Mouse (Mus musculus) stomach, embryonic 15.5 days (tissue): ENCODE measurements at regions not wholly inside any gene's neighbourhood (a gene's known extent, or its start where the extent isn't known, plus 50 kb on each side); places are given as distances from the start of the nearest gene placed in this dataset.

Source experiments
- ATAC-seq: fragments of 200-750 bp; cut with Nextera tagmentation; 2 replicates; pipeline ENCODE4 v1.8.0; 2017; ENCODE audit warnings: low read depth, moderate number of reproducible peaks, moderate TSS enrichment; ENCODE audit not compliant: insufficient read depth, low FRiP score
- H3K27ac ChIP-seq: fragments of 300-500 bp; sonication (generic); 2 replicates; pipeline ENCODE4 v1.5.1; 2015; ENCODE audit warnings: mild to moderate bottlenecking, inconsistent platforms
- H3K27me3 ChIP-seq: fragments of 300-500 bp; sonication (generic); replicated peaks from 2 replicates; pipeline ENCODE4 v1.6.1; 2015; ENCODE audit warnings: inconsistent platforms
- H3K36me3 ChIP-seq: fragments of 300-500 bp; sonication (generic); 2 replicates; pipeline ENCODE4 v1.6.1; 2015; ENCODE audit warnings: inconsistent platforms
- H3K4me1 ChIP-seq: fragments of 300-500 bp; sonication (generic); 2 replicates; pipeline ENCODE4 v1.6.1; 2015; ENCODE audit warnings: inconsistent platforms
- H3K4me2 ChIP-seq: fragments of 300-500 bp; sonication (generic); 2 replicates; pipeline ENCODE4 v1.6.1; 2015; ENCODE audit warnings: mild to moderate bottlenecking, inconsistent platforms
- H3K4me3 ChIP-seq: fragments of 300-500 bp; sonication (generic); replicated peaks from 2 replicates; pipeline ENCODE4 v1.5.1; 2015; ENCODE audit warnings: inconsistent platforms
- H3K9ac ChIP-seq: fragments of 300-500 bp; sonication (generic); 2 replicates; pipeline ENCODE4 v1.6.1; 2015; ENCODE audit warnings: inconsistent platforms
- H3K9me3 ChIP-seq: fragments of 300-500 bp; sonication (generic); 2 replicates; pipeline ENCODE4 v1.6.1; 2016; ENCODE audit warnings: inconsistent platforms
- whole genome bisulfite sequencing: fragments of 180-500 bp; shearing (Covaris S2); methylation state at CpG from one replicate; pipeline ENCODE4 v1.1.7; 2015; 5-methylcytosine and 5-hydroxymethylcytosine counted together

- ATAC-seq = peak; percentile 81
- H3K9me3 ChIP-seq = no peaks in the 10 kb centered on the region
- H3K4me3 ChIP-seq = no peak overlapping the region
- H3K9ac ChIP-seq = no peak overlapping the region
- no peaks in the 10 kb centered on the region for H3K4me1 ChIP-seq
- no peaks in the 10 kb centered on the region for H3K36me3 ChIP-seq
- H3K27ac ChIP-seq = no peak overlapping the region
- H3K27me3 ChIP-seq = no peaks in the 10 kb centered on the region
- no peak overlapping the region for H3K4me2 ChIP-seq
- 38% methylated on average over 3 of the region's 3 CpGs for WGBS
Measured at GRCm38 (mm10) chr6:36175112-36175511, 212.8 kb upstream of the Chrm2 start.

- H3K27me3 ChIP-seq = no peaks in the 10 kb centered on the region
- H3K4me3 ChIP-seq = no peak overlapping the region
- no peak overlapping the region for H3K9ac ChIP-seq
- no peak overlapping the region for H3K27ac ChIP-seq
- H3K36me3 ChIP-seq = no peaks in the 10 kb centered on the region
- no peaks in the 10 kb centered on the region for H3K4me1 ChIP-seq
- no peaks in the 10 kb centered on the region for H3K9me3 ChIP-seq
- 23% methylated on average over 3 of the region's 3 CpGs for WGBS
- peak; percentile 35; the same call in 1 of the 2 replicates for ATAC-seq
- H3K4me2 ChIP-seq = no peak overlapping the region
Measured at GRCm38 (mm10) chr6:36179895-36180294, 208.0 kb upstream of the Chrm2 start.

DNA sequence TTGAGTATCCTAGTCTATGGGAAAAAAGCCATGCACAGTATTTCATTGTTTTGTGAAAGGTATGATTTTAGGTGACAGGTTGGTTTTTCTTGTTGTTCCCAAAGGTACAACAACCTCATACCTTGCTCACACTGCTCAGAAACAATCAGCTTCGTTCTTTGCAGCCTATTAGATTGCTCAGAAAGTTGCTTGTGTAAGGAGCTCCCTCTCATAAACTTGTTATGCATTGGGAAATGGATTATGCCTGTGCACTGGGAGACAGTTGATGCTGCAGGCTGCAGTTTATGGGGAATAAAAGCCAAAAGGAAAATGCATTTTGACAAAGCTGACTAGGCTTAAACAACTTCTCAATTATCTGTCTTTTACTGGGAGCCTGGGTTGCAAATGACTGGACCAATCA, 205.2 kb upstream of the Chrm2 start:
- no peak overlapping the region for H3K4me2 ChIP-seq
- 68% methylated on average over 1 of the region's 1 CpGs for WGBS
- no peak for ATAC-seq

GRCm38 (mm10) chr6:36206666-36207065, 181.2 kb upstream of the Chrm2 start:
- 81% methylated on average over 2 of the region's 2 CpGs for WGBS

More for the DNA sequence above, 205.2 kb upstream of the Chrm2 start:
- H3K4me1 ChIP-seq = no peaks in the 10 kb centered on the region
- no peak overlapping the region for H3K27ac ChIP-seq
- H3K27me3 ChIP-seq = no peaks in the 10 kb centered on the region
- no peak overlapping the region for H3K9ac ChIP-seq
- H3K4me3 ChIP-seq = no peak overlapping the region
- H3K9me3 ChIP-seq = no peaks in the 10 kb centered on the region
- no peaks in the 10 kb centered on the region for H3K36me3 ChIP-seq

GRCm38 (mm10) chr6:36221308-36221707, 166.6 kb upstream of the Chrm2 start:
- no peak for ATAC-seq
- no peaks in the 10 kb centered on the region for H3K9me3 ChIP-seq
- 44% methylated on average over 4 of the region's 4 CpGs for WGBS

More at GRCm38 (mm10) chr6:36206666-36207065, 181.2 kb upstream of the Chrm2 start:
- no peaks in the 10 kb centered on the region for H3K27me3 ChIP-seq
- no peak overlapping the region for H3K4me3 ChIP-seq
- H3K4me2 ChIP-seq = no peak overlapping the region
- no peaks in the 10 kb centered on the region for H3K36me3 ChIP-seq
- H3K9me3 ChIP-seq = no peaks in the 10 kb centered on the region
- no peak for ATAC-seq
- no peak overlapping the region for H3K27ac ChIP-seq
- H3K4me1 ChIP-seq = no peaks in the 10 kb centered on the region
- H3K9ac ChIP-seq = no peak overlapping the region

GRCm38 (mm10) chr6:36234438-36234837, 153.4 kb upstream of the Chrm2 start:
- Histone ChIP-seq H3K4me1 (no peaks in the 10 kb centered on the region), H3K9ac (no peak overlapping the region), H3K27me3 (no peaks in the 10 kb centered on the region), H3K27ac (peak overlapping the region; percentile 21; the same call in 1 of the 2 replicates), H3K4me3 (no peak overlapping the region), H3K9me3 (no peaks in the 10 kb centered on the region), H3K36me3 (no peaks in the 10 kb centered on the region), H3K4me2 (no peak overlapping the region)
- 42% methylated on average over 1 of the region's 1 CpGs for WGBS
- ATAC-seq = no peak

More at GRCm38 (mm10) chr6:36221308-36221707, 166.6 kb upstream of the Chrm2 start:
- no peak overlapping the region for H3K4me3 ChIP-seq
- no peaks in the 10 kb centered on the region for H3K36me3 ChIP-seq
- H3K27ac ChIP-seq = no peak overlapping the region
- H3K4me2 ChIP-seq = no peak overlapping the region
- 0 out of 2 replicates have a peak, but pooled peaks cover 3% of the 10 kb centered on the region for H3K4me1 ChIP-seq
- no peak overlapping the region for H3K9ac ChIP-seq
- no peaks in the 10 kb centered on the region for H3K27me3 ChIP-seq

DNA sequence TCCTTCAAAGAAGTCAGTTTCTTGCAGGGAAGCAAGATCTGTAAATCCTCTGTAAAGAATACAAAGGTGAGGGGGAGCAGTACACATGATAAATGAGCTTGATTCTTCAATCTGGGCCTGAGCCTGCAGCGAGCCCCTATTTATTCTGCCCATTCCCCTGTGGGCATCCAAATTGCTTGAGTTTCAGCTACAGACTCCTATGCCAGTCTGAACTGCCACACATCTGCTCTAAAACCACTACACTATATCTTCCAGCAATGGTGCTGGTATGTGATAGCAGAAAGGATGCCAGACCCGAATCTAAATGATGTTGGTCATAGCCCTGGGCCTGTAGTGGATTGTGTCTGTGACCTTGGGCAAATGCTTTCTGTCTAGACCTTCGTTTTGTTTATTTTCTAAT, 140.9 kb upstream of the Chrm2 start:
- WGBS = 39% methylated on average over 3 of the region's 3 CpGs
- Histone ChIP-seq H3K9me3 (no peaks in the 10 kb centered on the region), H3K27me3 (no peaks in the 10 kb centered on the region), H3K4me3 (no peak overlapping the region), H3K27ac (no peak overlapping the region), H3K4me1 (no peaks in the 10 kb centered on the region), H3K36me3 (no peaks in the 10 kb centered on the region), H3K9ac (no peak overlapping the region), H3K4me2 (no peak overlapping the region)
- ATAC-seq = no peak

GRCm38 (mm10) chr6:36248219-36248618, 139.7 kb upstream of the Chrm2 start:
- H3K9ac ChIP-seq = no peak overlapping the region
- H3K4me2 ChIP-seq = no peak overlapping the region
- 90% methylated on average over 1 of the region's 1 CpGs for WGBS
- no peak overlapping the region for H3K4me3 ChIP-seq
- H3K36me3 ChIP-seq = no peaks in the 10 kb centered on the region
- no peak overlapping the region for H3K27ac ChIP-seq
- no peak for ATAC-seq
- H3K27me3 ChIP-seq = no peaks in the 10 kb centered on the region
- H3K4me1 ChIP-seq = no peaks in the 10 kb centered on the region
- H3K9me3 ChIP-seq = no peaks in the 10 kb centered on the region

DNA sequence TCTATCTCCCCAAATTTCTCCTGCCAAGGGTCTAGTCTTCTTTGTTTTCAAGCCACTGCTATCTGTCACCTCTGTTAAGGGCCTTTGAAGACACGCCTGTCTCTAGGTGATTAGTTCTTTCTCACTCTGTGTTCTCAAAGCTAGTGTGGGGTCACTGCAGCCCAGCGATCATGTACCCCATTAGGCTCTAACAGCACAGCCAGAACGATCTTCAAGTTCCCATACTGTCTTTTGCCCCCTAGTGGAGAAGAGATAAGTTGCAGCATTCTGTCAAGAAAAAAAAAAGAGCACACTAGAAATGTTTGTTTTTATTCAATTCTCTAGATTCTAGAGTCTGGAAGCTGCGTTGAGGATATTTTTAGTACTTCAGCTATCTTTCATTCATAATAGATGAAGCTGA, 138.8 kb upstream of the Chrm2 start:
- Histone ChIP-seq H3K27ac (no peak overlapping the region), H3K4me2 (no peak overlapping the region), H3K4me1 (no peaks in the 10 kb centered on the region), H3K36me3 (no peaks in the 10 kb centered on the region), H3K27me3 (no peaks in the 10 kb centered on the region), H3K9me3 (no peaks in the 10 kb centered on the region), H3K9ac (no peak overlapping the region), H3K4me3 (no peak overlapping the region)
- 28% methylated on average over 4 of the region's 4 CpGs for WGBS
- no peak for ATAC-seq

- Histone ChIP-seq H3K36me3 (no peaks in the 10 kb centered on the region), H3K27me3 (no peaks in the 10 kb centered on the region), H3K4me1 (no peaks in the 10 kb centered on the region), H3K9ac (no peak overlapping the region), H3K4me2 (no peak overlapping the region), H3K27ac (no peak overlapping the region), H3K9me3 (no peaks in the 10 kb centered on the region), H3K4me3 (no peak overlapping the region)
- ATAC-seq = no peak
- WGBS = 71% methylated on average over 10 of the region's 10 CpGs
Measured at GRCm38 (mm10) chr6:36266717-36267402, 121.0 kb upstream of the Chrm2 start.

DNA sequence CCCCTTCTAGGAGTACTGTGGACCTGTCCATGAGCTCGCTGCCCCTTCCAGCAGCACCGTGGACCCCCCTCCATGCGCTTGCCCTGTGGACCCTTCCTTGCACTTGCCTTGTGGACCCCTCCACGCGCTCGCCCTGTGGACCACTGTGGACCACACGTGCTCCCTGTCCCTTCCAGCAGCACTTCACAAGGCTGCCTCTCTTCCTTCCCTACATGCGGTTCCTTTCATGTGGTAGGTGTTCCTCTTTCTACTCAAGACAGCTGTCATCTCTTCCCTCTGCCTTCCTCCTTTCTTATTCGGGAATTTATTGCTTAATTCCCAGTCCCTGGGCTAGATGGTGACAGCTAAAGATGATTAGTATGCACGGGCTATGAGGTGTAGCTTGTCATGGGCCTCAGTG, 101.2 kb upstream of the Chrm2 start:
- ATAC-seq = no peak
- 79% methylated on average over 10 of the region's 10 CpGs for WGBS
- no peak overlapping the region for H3K4me3 ChIP-seq

GRCm38 (mm10) chr6:36313586-36313985, 74.3 kb upstream of the Chrm2 start:
- no peak overlapping the region for H3K4me2 ChIP-seq
- no peaks in the 10 kb centered on the region for H3K36me3 ChIP-seq
- no peaks in the 10 kb centered on the region for H3K4me1 ChIP-seq
- 52% methylated on average over 1 of the region's 1 CpGs for WGBS
- H3K9ac ChIP-seq = no peak overlapping the region
- no peaks in the 10 kb centered on the region for H3K9me3 ChIP-seq
- H3K27ac ChIP-seq = no peak overlapping the region
- ATAC-seq = no peak
- H3K4me3 ChIP-seq = no peak overlapping the region
- H3K27me3 ChIP-seq = no peaks in the 10 kb centered on the region

More for the DNA sequence above, 101.2 kb upstream of the Chrm2 start:
- Histone ChIP-seq H3K4me1 (no peaks in the 10 kb centered on the region), H3K36me3 (no peaks in the 10 kb centered on the region), H3K9me3 (no peaks in the 10 kb centered on the region), H3K27me3 (no peaks in the 10 kb centered on the region), H3K27ac (no peak overlapping the region), H3K9ac (no peak overlapping the region), H3K4me2 (no peak overlapping the region)
